Mouse (Mus musculus) common myeloid progenitor, adult 5-6 weeks (primary cell): ENCODE data around the gene Setdb2. TPM values are rescaled to one million over a fixed set of nuclear protein-coding genes. Genes with fewer than 3 reads are reported as not detected.

Source experiments
- ATAC-seq: replicated peaks from 2 replicates; pipeline ENCODE4 v1.8.0; 2016; ENCODE audit warnings: low read depth, mild to moderate bottlenecking, moderate TSS enrichment, inconsistent platforms; ENCODE audit not compliant: poor library complexity, severe bottlenecking
- total RNA-seq: library from RNA; stranded (forward); fragments of 200-1000, 187-1606 nt; gene quantifications from 2 replicates; pipeline ENCODE4 v1.2.3, GENCODE M21; 2017

Gene Setdb2
- total RNA-seq, 1 experiment from 2014 or later, result 49.0 TPM

DNA sequence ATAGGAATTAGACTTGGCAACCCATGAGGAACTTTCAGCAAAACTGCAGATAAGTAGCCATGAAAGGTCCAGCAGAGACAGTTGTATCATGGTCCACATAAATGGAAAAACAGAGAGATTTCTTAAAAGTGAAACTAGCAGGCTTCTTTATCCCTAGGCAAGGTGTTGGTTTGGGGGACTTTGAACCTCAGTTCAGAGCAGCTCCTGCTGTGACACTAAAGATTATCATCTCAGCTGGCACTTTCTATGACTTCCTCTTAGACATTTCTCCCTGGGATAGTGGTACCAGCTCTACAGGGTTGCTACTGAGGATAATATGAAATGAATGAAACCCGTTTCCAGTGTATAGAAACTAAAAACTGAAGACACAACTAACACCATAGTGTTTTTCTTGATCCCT is 51.2 kb downstream of the Setdb2 start:
- no peak for ATAC-seq

DNA sequence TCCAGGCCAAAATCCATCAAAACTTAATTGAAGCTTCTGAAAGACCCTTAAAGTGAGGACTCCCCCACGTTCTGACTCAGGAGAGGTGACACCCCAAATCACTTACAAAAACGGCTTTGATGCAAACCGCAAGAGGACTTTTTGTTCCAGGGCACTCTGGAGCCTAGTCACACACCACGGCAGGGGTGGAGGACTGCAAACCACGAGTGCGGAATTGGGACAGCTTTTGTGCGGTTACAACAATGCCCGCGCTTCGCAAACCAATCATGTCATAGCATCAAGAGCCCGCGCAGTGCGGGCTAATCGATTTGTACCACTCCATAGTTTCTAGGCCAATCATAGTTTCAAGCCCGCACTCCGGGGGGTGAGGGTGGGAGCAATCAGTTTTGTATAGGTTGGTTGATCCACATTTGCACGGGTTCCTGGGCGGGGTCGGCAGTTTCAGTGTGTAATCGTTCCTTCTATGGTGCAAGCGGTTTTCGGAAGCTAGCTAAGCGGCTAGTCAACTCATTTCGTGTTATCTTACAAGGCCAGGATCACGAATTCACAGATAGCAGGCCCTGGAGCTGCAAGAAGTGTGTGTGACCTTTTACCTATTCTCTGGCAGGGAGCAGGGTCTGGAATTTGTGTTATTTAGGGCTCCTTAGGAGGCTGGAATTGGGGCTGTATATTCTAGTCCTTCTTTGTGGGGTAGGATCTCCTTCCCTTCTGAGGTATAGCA is 70.2 kb downstream of the Setdb2 start:
- ATAC-seq, result no peak

DNA sequence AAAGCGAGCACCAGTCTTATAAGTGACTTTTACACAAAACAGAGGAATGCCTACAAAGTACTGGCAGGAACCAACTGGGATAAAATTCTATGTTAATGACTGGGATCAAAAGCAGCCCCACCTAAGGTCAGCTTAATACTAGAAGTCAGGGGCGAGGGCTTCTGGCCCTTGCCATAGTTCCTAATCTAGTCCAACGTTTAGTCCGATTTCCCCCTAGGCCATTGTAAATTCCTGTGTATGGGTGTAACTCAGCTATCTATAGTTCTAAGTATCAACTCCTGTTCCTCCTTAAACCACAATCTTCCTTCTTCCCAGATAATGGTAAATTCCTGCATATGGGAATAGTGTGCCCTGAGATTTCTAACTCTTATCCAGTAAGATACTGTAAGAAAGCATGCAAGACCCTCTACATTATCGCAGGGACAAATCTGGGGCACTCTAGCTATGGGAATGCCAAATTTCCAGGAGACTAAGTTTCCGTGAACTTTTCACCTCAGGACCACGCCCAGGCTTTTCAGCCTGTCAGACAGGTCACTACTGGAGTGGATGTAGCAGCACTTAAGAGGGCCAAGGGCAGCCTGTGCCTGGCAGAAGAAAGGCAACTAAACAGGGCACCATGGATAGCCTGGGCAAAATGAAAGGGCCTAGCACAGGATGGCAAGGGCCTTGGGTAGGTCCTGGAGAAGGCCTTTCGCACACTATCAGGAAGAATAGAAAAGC is 74.1 kb downstream of the Setdb2 start:
- no peak for ATAC-seq

DNA sequence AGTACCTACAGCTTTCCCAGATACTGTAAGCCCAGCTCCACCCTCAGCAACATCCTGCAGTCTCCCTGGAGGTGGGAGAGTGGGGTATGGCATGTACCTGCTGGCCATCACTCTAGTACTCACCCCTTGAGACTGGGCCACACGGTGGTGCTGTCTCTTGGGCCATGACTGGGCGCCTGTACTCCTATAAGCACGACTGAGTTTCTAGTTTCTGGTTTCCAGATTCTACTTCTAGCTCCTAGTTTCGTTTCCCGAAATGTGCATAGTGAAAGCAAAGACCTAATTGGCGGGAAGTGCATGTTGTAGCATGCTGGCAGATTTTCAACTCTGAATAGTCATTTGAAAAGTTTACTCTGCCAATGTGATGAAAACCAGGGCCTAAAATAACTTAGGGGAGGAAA is 75.4 kb downstream of the Setdb2 start, which contains the start of gene Phf11d:
TSS of gene Phf11d (minus strand) at position 227 of the 401 bp plus-strand sequence.
- ATAC-seq, result no peak

Other genes with a start within 250 kb of the Setdb2 start
- 16.5 and 17.3 TPM in 2 replicates for gene Rcbtb1, start 239.7 kb downstream of the Setdb2 start, total RNA-seq
- gene Gm6904, start 180.7 kb downstream of the Setdb2 start, total RNA-seq, result 3.2 TPM in 1 of 2 replicates, not detected in the other
- 0.46 and 2.0 TPM in 2 replicates for gene Phf11a, start 143.4 kb downstream of the Setdb2 start, total RNA-seq
- 4.2 and 9.2 TPM in 2 replicates for gene Phf11b, start 99.5 kb downstream of the Setdb2 start, total RNA-seq
- gene Phf11d, start 75.4 kb downstream of the Setdb2 start, total RNA-seq, result 1.5 TPM in 2 replicates
- gene Phf11c, start 45.5 kb downstream of the Setdb2 start, total RNA-seq, result 0.69 and 2.9 TPM in 2 replicates
- gene Cab39l, start 88 bp upstream of the Setdb2 start, total RNA-seq, result 27.5 and 30.2 TPM in 2 replicates
- 18.4 and 25.2 TPM in 2 replicates for gene Cdadc1, start 157.1 kb upstream of the Setdb2 start, total RNA-seq
- 0.39 and 0.87 TPM in 2 replicates for gene Shisa2, start 184.4 kb upstream of the Setdb2 start, total RNA-seq